Mouse (Mus musculus): Measurements from ENCODE around the gene Tnr. TPM values are rescaled to one million over a fixed set of nuclear protein-coding genes. Genes with fewer than 3 reads are reported as not detected.

Tnr gene
- polyA plus RNA-seq, 1 experiment = not detected

GRCm38 (mm10) chr1:159865696-159866095 lies 342.1 kb downstream of the Tnr start:
- Histone ChIP-seq H3K4me3 (ENCODE audit: extremely low read depth, insufficient read depth, insufficient read length) (no peak overlapping the region), H3K36me3 (ENCODE audit: control insufficient read depth, insufficient read depth, low read length) (no peaks in the 10 kb centered on the region), H3K27ac (ENCODE audit: insufficient read depth, low read length) (no peak overlapping the region), H3K27me3 (ENCODE audit: control insufficient read depth, insufficient read depth, low read length) (no peaks in the 10 kb centered on the region), H3K4me1 (ENCODE audit: control insufficient read depth, insufficient read depth, insufficient read length) (no peaks in the 10 kb centered on the region)
- TF ChIP-seq CTCF (IDR thresholded peaks at IDR 0.05; ENCODE audit: extremely low read depth, insufficient read depth, insufficient read length, insufficient replicate concordance) (no peak), POLR2A (IDR thresholded peaks at IDR 0.05; ENCODE audit: low read depth, low read length) (no peak)
- WGBS = 69% methylated on average over 1 of the region's 1 CpGs
- no peak for DNase-seq (ENCODE audit: low read depth in 1 of 2, low spot score in 2 of 2)

DNA sequence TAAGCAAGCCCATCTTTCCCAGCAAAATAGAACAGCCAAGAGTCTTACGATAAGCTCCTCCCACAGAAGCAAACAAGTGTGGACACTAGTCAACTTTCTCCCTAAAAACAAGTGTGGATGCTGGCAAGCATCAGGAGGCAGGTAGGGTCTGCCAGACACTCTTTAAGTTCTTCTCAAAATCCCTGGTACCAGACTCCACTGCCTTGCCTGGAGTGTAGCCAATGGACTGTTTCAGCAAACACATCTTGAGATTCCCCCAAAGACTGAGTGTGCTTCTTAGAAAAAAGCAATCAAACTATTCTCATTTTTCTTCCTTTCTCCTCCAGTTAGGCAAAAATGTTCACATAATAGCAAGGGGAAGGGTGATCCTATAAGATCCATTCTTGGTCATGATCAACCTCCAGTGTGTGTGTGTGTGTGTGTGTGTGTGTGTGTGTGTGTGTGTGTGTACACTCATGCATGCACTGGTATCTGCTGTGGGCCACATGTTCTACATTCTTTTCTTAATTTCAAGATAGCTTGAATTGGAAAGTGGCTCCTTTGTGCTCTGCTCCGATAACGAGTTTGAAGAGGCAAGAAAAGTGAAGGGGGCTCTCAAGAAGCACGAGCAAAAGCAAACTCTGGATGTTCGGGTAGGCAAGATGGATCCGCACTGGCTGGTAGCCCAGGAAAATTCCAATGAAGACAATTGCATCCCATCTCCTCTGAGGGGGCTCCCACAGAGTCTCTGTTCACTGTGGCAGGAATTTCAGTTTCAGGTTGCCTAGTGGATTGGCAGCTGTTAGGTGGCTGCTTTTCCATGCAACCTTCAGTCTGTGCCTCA lies 346.3 kb downstream of the Tnr start:
- no peak overlapping the region for H3K27ac ChIP-seq (ENCODE audit: insufficient read depth, low read length)
- TF ChIP-seq POLR2A (IDR thresholded peaks at IDR 0.05; ENCODE audit: low read depth, low read length) (no peak), CTCF (IDR thresholded peaks at IDR 0.05; ENCODE audit: extremely low read depth, insufficient read depth, insufficient read length, insufficient replicate concordance) (no peak)
- H3K4me3 ChIP-seq (ENCODE audit: extremely low read depth, insufficient read depth, insufficient read length) = no peak overlapping the region
- H3K4me1 ChIP-seq (ENCODE audit: control insufficient read depth, insufficient read depth, insufficient read length) = no peaks in the 10 kb centered on the region
- 92% methylated on average over 6 of the region's 6 CpGs for WGBS
- no peak for DNase-seq (ENCODE audit: low read depth in 1 of 2, low spot score in 2 of 2)
- H3K27me3 ChIP-seq (ENCODE audit: control insufficient read depth, insufficient read depth, low read length) = no peaks in the 10 kb centered on the region
- no peaks in the 10 kb centered on the region for H3K36me3 ChIP-seq (ENCODE audit: control insufficient read depth, insufficient read depth, low read length)

DNA sequence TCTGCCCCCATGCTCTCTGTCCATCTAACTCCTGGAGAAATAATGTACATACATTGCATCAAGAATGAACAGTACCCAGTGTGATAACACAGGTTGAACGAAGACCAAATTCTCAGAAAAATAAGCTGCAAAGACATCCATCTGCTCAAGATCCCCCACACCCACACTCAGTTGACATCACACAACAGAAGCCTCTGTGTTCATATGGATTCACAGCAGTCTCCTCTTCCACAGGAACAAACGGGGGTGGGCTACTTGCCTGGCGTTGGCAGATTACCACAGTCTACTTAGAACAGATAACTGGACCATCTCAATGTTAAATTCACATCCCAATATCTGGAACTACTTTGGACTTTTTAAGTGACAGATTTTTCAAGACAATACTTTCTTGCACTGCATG lies 349.3 kb downstream of the Tnr start:
- H3K27ac ChIP-seq (ENCODE audit: insufficient read depth, low read length) = no peak overlapping the region
- TF ChIP-seq CTCF (IDR thresholded peaks at IDR 0.05; ENCODE audit: extremely low read depth, insufficient read depth, insufficient read length, insufficient replicate concordance) (no peak), POLR2A (IDR thresholded peaks at IDR 0.05; ENCODE audit: low read depth, low read length) (no peak)
- WGBS = 85% methylated on average over 3 of the region's 3 CpGs
- H3K4me3 ChIP-seq (ENCODE audit: extremely low read depth, insufficient read depth, insufficient read length) = no peak overlapping the region
- no peaks in the 10 kb centered on the region for H3K36me3 ChIP-seq (ENCODE audit: control insufficient read depth, insufficient read depth, low read length)
- no peaks in the 10 kb centered on the region for H3K27me3 ChIP-seq (ENCODE audit: control insufficient read depth, insufficient read depth, low read length)
- no peak for DNase-seq (ENCODE audit: low read depth in 1 of 2, low spot score in 2 of 2)
- no peaks in the 10 kb centered on the region for H3K4me1 ChIP-seq (ENCODE audit: control insufficient read depth, insufficient read depth, insufficient read length)

DNA sequence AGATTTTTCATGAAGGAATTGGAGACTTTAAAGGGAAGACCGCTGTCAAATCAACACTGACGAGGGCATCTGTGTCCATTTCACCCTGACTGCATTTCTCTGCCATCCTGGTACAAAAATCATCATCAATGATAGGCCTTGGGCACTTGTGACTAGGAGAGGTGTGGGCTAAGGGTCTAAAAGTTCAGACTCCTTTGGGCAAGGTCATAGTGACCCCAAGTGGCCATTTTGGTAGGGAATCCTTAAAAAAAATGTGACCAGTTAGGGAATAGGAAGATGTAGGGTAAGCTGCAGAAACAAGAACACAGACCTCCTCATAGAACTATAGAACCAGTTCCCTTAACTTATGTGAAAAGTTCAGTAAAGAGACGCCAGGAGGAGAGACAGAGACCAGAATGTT lies 355.1 kb downstream of the Tnr start:
- Histone ChIP-seq H3K27ac (ENCODE audit: insufficient read depth, low read length) (no peak overlapping the region), H3K4me1 (ENCODE audit: control insufficient read depth, insufficient read depth, insufficient read length) (no peaks in the 10 kb centered on the region), H3K27me3 (ENCODE audit: control insufficient read depth, insufficient read depth, low read length) (no peaks in the 10 kb centered on the region), H3K36me3 (ENCODE audit: control insufficient read depth, insufficient read depth, low read length) (no peaks in the 10 kb centered on the region), H3K4me3 (ENCODE audit: extremely low read depth, insufficient read depth, insufficient read length) (no peak overlapping the region)
- TF ChIP-seq POLR2A (IDR thresholded peaks at IDR 0.05; ENCODE audit: low read depth, low read length) (no peak), CTCF (IDR thresholded peaks at IDR 0.05; ENCODE audit: extremely low read depth, insufficient read depth, insufficient read length, insufficient replicate concordance) (no peak)
- WGBS = 59% methylated on average over 3 of the region's 3 CpGs
- no peak for DNase-seq (ENCODE audit: low read depth in 1 of 2, low spot score in 2 of 2)

DNA sequence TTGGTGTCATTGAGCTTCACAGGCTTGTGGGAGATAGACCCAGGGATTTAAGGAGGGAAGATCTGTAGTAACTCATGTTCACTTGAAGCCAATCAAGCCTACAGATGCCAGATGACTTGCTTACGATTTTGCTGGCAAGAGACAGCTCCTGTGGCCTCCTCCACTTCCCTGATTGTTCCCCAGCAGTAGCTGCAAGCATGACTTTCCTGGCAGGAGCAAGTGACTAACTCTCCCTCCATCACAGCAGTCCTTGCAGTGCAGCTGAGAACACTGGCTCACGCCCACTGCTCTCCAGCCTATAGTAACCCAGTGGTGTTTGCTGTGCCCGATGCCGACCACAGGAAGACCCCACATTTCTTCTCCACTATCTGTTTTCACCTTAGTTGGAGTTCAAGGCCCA lies 356.3 kb downstream of the Tnr start:
- H3K27ac ChIP-seq (ENCODE audit: insufficient read depth, low read length) = no peak overlapping the region
- no peaks in the 10 kb centered on the region for H3K36me3 ChIP-seq (ENCODE audit: control insufficient read depth, insufficient read depth, low read length)
- no peak for TF ChIP-seq POLR2A (IDR thresholded peaks at IDR 0.05; ENCODE audit: low read depth, low read length)
- no peak for TF ChIP-seq CTCF (IDR thresholded peaks at IDR 0.05; ENCODE audit: extremely low read depth, insufficient read depth, insufficient read length, insufficient replicate concordance)
- WGBS = 75% methylated on average over 4 of the region's 4 CpGs
- H3K4me1 ChIP-seq (ENCODE audit: control insufficient read depth, insufficient read depth, insufficient read length) = no peaks in the 10 kb centered on the region
- no peaks in the 10 kb centered on the region for H3K27me3 ChIP-seq (ENCODE audit: control insufficient read depth, insufficient read depth, low read length)
- DNase-seq (ENCODE audit: low read depth in 1 of 2, low spot score in 2 of 2) = no peak
- H3K4me3 ChIP-seq (ENCODE audit: extremely low read depth, insufficient read depth, insufficient read length) = no peak overlapping the region

- TF ChIP-seq POLR2A (IDR thresholded peaks at IDR 0.05; ENCODE audit: low read depth, low read length) = no peak
- TF ChIP-seq CTCF (IDR thresholded peaks at IDR 0.05; ENCODE audit: extremely low read depth, insufficient read depth, insufficient read length, insufficient replicate concordance) = no peak
- DNase-seq (ENCODE audit: low read depth in 1 of 2, low spot score in 2 of 2) = no peak
- Histone ChIP-seq H3K4me1 (ENCODE audit: control insufficient read depth, insufficient read depth, insufficient read length) (no peaks in the 10 kb centered on the region), H3K27ac (ENCODE audit: insufficient read depth, low read length) (no peak overlapping the region), H3K4me3 (ENCODE audit: extremely low read depth, insufficient read depth, insufficient read length) (no peak overlapping the region), H3K27me3 (ENCODE audit: control insufficient read depth, insufficient read depth, low read length) (no peaks in the 10 kb centered on the region), H3K36me3 (ENCODE audit: control insufficient read depth, insufficient read depth, low read length) (no peaks in the 10 kb centered on the region)
- WGBS = 50% methylated on average over 3 of the region's 3 CpGs
These were observed 361.9 kb downstream of the Tnr start for GRCm38 (mm10) chr1:159885476-159885875.

DNA sequence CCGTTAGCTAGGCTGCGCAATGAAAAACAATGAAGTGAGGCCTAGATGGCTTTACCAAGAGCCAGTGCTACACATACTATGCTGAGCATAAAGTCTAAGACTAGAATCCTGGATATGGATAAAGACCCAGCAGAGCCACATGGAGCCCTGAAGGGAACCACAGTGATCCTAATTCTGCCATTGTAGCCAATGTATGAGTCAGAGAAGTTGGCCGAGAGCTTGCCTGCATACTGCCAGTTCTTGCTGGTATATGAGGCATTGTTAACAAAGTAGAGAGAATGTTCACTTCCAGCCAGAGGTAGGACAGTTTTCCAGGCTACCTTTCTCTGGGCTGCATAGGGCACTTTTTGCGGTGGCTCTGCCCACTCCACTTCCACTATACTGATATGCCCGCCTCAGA lies 365.0 kb downstream of the Tnr start:
- DNase-seq (ENCODE audit: low read depth in 1 of 2, low spot score in 2 of 2) = no peak
- TF ChIP-seq CTCF (IDR thresholded peaks at IDR 0.05; ENCODE audit: extremely low read depth, insufficient read depth, insufficient read length, insufficient replicate concordance) (no peak), POLR2A (IDR thresholded peaks at IDR 0.05; ENCODE audit: low read depth, low read length) (no peak)
- WGBS = 97% methylated on average over 5 of the region's 5 CpGs
- Histone ChIP-seq H3K4me3 (ENCODE audit: extremely low read depth, insufficient read depth, insufficient read length) (no peak overlapping the region), H3K27ac (ENCODE audit: insufficient read depth, low read length) (no peak overlapping the region), H3K36me3 (ENCODE audit: control insufficient read depth, insufficient read depth, low read length) (no peaks in the 10 kb centered on the region), H3K4me1 (ENCODE audit: control insufficient read depth, insufficient read depth, insufficient read length) (no peaks in the 10 kb centered on the region), H3K27me3 (ENCODE audit: control insufficient read depth, insufficient read depth, low read length) (no peaks in the 10 kb centered on the region)
